Mouse (Mus musculus): ENCODE measurements around the gene Psg19. TPM values are rescaled to one million over a fixed set of nuclear protein-coding genes. Genes with fewer than 3 reads are reported as not detected.

Gene Psg19
- not detected in 2 replicates for polyA plus RNA-seq (2015; fragmentation: Nextera tagmentation; extraction: Ambion mirVana)

DNA sequence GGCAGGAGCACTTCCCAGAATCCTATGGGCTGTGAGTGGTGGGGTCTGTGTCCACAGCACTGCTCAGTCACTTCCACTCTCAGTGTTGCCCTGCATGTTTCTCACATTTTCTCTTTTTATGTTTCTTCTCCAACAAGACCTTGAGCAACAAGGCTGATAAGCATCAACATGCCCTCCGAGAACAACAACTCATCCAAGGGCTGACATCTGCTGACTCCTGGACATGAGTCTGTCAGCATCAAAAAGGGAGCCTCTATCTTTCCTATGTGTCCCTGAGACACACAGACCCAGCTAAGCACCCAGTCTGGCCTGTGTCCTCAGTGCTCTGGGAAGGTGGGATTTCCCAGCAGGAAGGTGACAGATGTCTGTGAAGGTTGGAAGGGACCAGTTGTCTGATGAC lies at the start of gene Psg19:
Psg19 (minus strand) TSS at position 101 of the 400 bp plus-strand sequence.
- Histone ChIP-seq H3K9ac (no peak within 1 kb of the TSS), H3K9me3 (no peaks in the 10 kb centered on the region), H3K4me3 (no peak within 1 kb of the TSS), H3K4me2 (no peak within 1 kb of the TSS), H3K4me1 (replicated peaks) (no peaks in the 10 kb centered on the region), H3K36me3 (no peaks in the 10 kb centered on the region), H3K27ac (no peak within 1 kb of the TSS), H3K27me3 (no peaks in the 10 kb centered on the region)
- no peak for ATAC-seq (ENCODE audit: low FRiP score)
- 90% methylated on average over 1 of the region's 1 CpGs for WGBS

- Histone ChIP-seq H3K9ac (no peak overlapping the region), H3K9me3 (no peaks in the 10 kb centered on the region), H3K4me1 (replicated peaks) (peaks cover 4% of the 10 kb centered on the region), H3K36me3 (no peaks in the 10 kb centered on the region), H3K4me2 (no peak overlapping the region), H3K27me3 (no peaks in the 10 kb centered on the region), H3K4me3 (no peak overlapping the region), H3K27ac (no peak overlapping the region)
- ATAC-seq (ENCODE audit: low FRiP score): no peak
- WGBS: 53% methylated on average over 5 of the region's 5 CpGs
Measured at GRCm38 (mm10) chr7:18844811-18845210, 46.5 kb upstream of the Psg19 start.

GRCm38 (mm10) chr7:18841174-18841567 lies 42.9 kb upstream of the Psg19 start:
- Histone ChIP-seq H3K9me3 (no peaks in the 10 kb centered on the region), H3K27ac (no peak overlapping the region), H3K4me3 (peak overlapping the region; percentile 26), H3K4me2 (peak overlapping the region; percentile 61), H3K27me3 (no peaks in the 10 kb centered on the region), H3K4me1 (replicated peaks) (peaks cover 4% of the 10 kb centered on the region), H3K9ac (no peak overlapping the region; the same call in 1 of the 2 replicates), H3K36me3 (no peaks in the 10 kb centered on the region)
- ATAC-seq (ENCODE audit: low FRiP score): peak; percentile 52; the same call in 1 of the 2 replicates
- 86% methylated on average over 1 of the region's 1 CpGs for WGBS

DNA sequence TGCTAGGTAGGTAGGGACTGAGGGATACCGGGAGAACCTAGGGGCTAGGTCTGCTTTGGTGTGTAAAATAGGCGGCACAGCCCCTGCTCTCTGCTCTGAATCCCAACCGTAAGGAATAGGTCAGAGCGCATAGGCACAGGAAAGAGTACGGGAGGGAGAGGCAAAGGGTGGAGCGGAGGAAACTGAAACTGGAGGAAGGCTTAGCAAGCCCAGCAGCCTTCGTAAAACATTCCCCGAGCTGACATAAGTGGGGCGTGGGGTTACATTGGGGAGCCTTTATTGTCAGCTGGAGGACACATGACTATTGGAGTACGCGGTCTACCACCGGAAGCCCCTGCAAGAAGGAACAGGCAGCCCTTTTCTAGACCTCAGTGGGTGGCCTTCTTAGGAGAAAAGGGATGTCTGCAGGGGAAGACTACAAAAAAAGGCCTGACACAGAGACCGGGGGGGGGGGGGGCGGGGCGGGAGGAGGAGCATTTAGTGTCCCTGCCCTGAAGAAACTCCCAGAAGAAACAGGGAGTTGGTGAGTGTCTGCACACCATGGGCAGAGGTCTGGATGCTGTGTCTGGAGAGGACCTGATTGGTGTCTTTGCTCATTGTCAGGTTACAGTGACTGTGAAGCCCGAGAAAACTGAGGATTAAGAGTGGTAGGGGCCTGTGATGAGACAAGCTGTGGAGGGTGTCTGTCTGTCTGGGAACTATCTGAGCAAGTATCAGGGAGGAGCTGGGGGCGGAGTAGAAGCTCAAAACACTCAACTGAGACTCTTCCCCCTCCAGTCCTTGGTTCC lies 42.3 kb upstream of the Psg19 start:
- peak; percentile 75 for ATAC-seq (ENCODE audit: low FRiP score)
- peaks cover 4% of the 10 kb centered on the region for H3K4me1 ChIP-seq (replicated peaks)
- H3K9ac ChIP-seq: peak overlapping the region; percentile 60
- no peaks in the 10 kb centered on the region for H3K36me3 ChIP-seq
- WGBS: 6% methylated on average over 14 of the region's 17 CpGs
- H3K27me3 ChIP-seq: no peaks in the 10 kb centered on the region
- H3K4me2 ChIP-seq: peak overlapping the region; percentile 61
- H3K27ac ChIP-seq: peak overlapping the region; percentile 45
- no peaks in the 10 kb centered on the region for H3K9me3 ChIP-seq
- peak overlapping the region; percentile 36 for H3K4me3 ChIP-seq

- H3K4me3 ChIP-seq: peak within 1 kb of the TSS; percentile 36
- no peaks in the 10 kb centered on the region for H3K9me3 ChIP-seq
- no peaks in the 10 kb centered on the region for H3K36me3 ChIP-seq
- 0 out of 2 replicates have a peak, but pooled peaks have one; percentile 46 for ATAC-seq (ENCODE audit: low FRiP score)
- WGBS: 26% methylated on average over 3 of the region's 3 CpGs
- peak within 1 kb of the TSS; percentile 60 for H3K9ac ChIP-seq
- H3K4me2 ChIP-seq: peak within 1 kb of the TSS; percentile 61
- peak within 1 kb of the TSS; percentile 45 for H3K27ac ChIP-seq
- peaks cover 4% of the 10 kb centered on the region for H3K4me1 ChIP-seq (replicated peaks)
- no peaks in the 10 kb centered on the region for H3K27me3 ChIP-seq
Measured at GRCm38 (mm10) chr7:18839865-18840264, 41.5 kb upstream of the Psg19 start, which contains the start of gene Mill2. Mill2 (plus strand) TSS chr7:18839966.

DNA sequence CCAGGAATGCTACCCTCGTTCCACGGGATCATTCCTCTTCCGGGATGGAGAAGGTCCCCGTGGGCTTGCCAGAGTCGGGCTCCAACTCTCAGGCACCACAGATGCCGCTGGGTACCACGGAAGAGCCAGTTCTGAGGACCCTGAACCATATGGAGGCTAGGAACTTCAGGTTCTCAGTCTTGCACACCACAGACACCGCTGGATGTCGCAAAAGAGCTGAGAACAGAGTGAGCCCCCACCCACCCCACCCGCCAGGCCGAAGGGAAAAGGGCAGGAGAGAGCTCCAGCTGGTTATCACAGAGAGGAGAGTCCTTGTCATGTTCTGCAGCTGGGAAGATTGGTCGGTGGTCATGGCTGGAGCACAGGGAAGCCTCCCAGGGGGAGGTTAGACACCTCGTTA lies 34.0 kb upstream of the Psg19 start:
- 48% methylated on average over 13 of the region's 13 CpGs for WGBS

GRCm38 (mm10) chr7:18829545-18829944 lies 31.2 kb upstream of the Psg19 start:
- WGBS: 69% methylated on average over 7 of the region's 7 CpGs
- no peak overlapping the region for H3K27ac ChIP-seq
- H3K9ac ChIP-seq: no peak overlapping the region
- no peaks in the 10 kb centered on the region for H3K4me1 ChIP-seq (replicated peaks)
- H3K36me3 ChIP-seq: no peaks in the 10 kb centered on the region
- ATAC-seq (ENCODE audit: low FRiP score): no peak
- no peak overlapping the region for H3K4me2 ChIP-seq
- H3K9me3 ChIP-seq: peaks cover 4% of the 10 kb centered on the region; the same call in 1 of the 2 replicates
- H3K4me3 ChIP-seq: no peak overlapping the region
- H3K27me3 ChIP-seq: no peaks in the 10 kb centered on the region

More for the DNA sequence above, 34.0 kb upstream of the Psg19 start:
- Histone ChIP-seq H3K4me3 (no peak overlapping the region), H3K27ac (no peak overlapping the region), H3K27me3 (no peaks in the 10 kb centered on the region), H3K4me1 (replicated peaks) (no peaks in the 10 kb centered on the region), H3K9ac (no peak overlapping the region), H3K4me2 (no peak overlapping the region), H3K9me3 (peaks cover 4% of the 10 kb centered on the region; the same call in 1 of the 2 replicates), H3K36me3 (no peaks in the 10 kb centered on the region)
- no peak for ATAC-seq (ENCODE audit: low FRiP score)

DNA sequence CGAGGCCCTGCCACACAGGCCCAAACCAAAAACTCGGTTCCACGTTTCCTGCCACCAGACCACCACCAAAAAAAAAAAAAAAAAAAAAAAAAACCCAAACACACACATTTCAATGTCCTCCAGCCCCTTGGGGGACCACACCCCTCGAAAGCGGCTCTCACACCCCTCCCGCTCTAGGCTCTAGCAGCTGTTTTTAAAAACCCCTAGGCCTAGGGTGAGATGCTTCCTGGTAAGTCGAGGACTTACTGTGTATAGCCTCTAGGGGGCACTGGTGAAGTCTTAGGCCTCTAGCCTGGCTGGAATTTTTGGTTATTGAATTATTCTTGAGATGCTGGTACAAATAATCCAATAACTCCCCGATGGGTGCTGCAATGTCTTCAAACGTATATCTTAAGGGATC lies 30.3 kb upstream of the Psg19 start:
- H3K4me2 ChIP-seq: no peak overlapping the region
- no peaks in the 10 kb centered on the region for H3K36me3 ChIP-seq
- no peak for ATAC-seq (ENCODE audit: low FRiP score)
- no peaks in the 10 kb centered on the region for H3K27me3 ChIP-seq
- no peaks in the 10 kb centered on the region for H3K4me1 ChIP-seq (replicated peaks)
- WGBS: 66% methylated on average over 9 of the region's 9 CpGs
- no peak overlapping the region for H3K4me3 ChIP-seq
- no peak overlapping the region for H3K27ac ChIP-seq
- H3K9me3 ChIP-seq: peaks cover 3% of the 10 kb centered on the region; the same call in 1 of the 2 replicates
- no peak overlapping the region for H3K9ac ChIP-seq

GRCm38 (mm10) chr7:18827792-18828546 lies 29.6 kb upstream of the Psg19 start:
- WGBS: 59% methylated on average over 26 of the region's 26 CpGs
- no peak for ATAC-seq (ENCODE audit: low FRiP score)

DNA sequence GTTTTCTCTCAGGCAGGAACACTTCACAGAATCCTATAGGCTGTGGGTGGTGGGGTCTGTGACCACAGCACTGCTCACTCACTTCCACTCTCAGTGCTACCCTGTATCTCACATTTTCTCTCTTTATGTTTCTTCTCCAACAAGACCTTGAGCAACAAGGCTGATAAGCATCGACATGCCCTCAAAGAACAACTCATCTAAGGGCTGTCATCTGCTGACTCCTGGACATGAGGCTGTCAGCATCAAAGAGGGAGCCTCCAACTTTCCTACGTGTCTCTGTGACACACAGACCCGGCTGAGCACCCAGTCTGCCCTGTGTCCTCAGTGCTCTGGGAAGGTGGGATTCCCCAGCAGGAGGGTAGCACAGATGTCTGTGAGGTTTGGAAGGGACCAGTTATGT lies 23.2 kb upstream of the Psg19 start, which contains the start of gene Psg17:
Psg17 (minus strand) TSS at position 101 of the 400 bp plus-strand sequence.
- Histone ChIP-seq H3K4me3 (no peak within 1 kb of the TSS), H3K27ac (no peak within 1 kb of the TSS), H3K9me3 (no peaks in the 10 kb centered on the region), H3K27me3 (no peaks in the 10 kb centered on the region), H3K36me3 (no peaks in the 10 kb centered on the region), H3K9ac (no peak within 1 kb of the TSS), H3K4me2 (no peak within 1 kb of the TSS), H3K4me1 (replicated peaks) (no peaks in the 10 kb centered on the region)
- ATAC-seq (ENCODE audit: low FRiP score): no peak
- 82% methylated on average over 3 of the region's 3 CpGs for WGBS

More at GRCm38 (mm10) chr7:18827792-18828546, 29.6 kb upstream of the Psg19 start:
- no peak overlapping the region for H3K9ac ChIP-seq
- H3K36me3 ChIP-seq: no peaks in the 10 kb centered on the region
- H3K4me2 ChIP-seq: no peak overlapping the region
- no peaks in the 10 kb centered on the region for H3K9me3 ChIP-seq
- no peaks in the 10 kb centered on the region for H3K27me3 ChIP-seq
- no peaks in the 10 kb centered on the region for H3K4me1 ChIP-seq (replicated peaks)
- no peak overlapping the region for H3K27ac ChIP-seq
- H3K4me3 ChIP-seq: no peak overlapping the region

GRCm38 (mm10) chr7:18818301-18818700 lies 20.0 kb upstream of the Psg19 start:
- Histone ChIP-seq H3K9ac (no peak overlapping the region), H3K27ac (no peak overlapping the region), H3K36me3 (no peaks in the 10 kb centered on the region), H3K27me3 (no peaks in the 10 kb centered on the region), H3K4me1 (replicated peaks) (no peaks in the 10 kb centered on the region), H3K4me2 (no peak overlapping the region), H3K9me3 (no peaks in the 10 kb centered on the region), H3K4me3 (no peak overlapping the region)
- 89% methylated on average over 9 of the region's 9 CpGs for WGBS
- ATAC-seq (ENCODE audit: low FRiP score): no peak

GRCm38 (mm10) chr7:18803526-18803925 lies 5.2 kb upstream of the Psg19 start:
- H3K27me3 ChIP-seq: no peaks in the 10 kb centered on the region
- no peak overlapping the region for H3K9ac ChIP-seq
- H3K27ac ChIP-seq: no peak overlapping the region
- H3K4me2 ChIP-seq: no peak overlapping the region
- no peaks in the 10 kb centered on the region for H3K9me3 ChIP-seq
- no peak overlapping the region for H3K4me3 ChIP-seq
- no peak for ATAC-seq (ENCODE audit: low FRiP score)
- no peaks in the 10 kb centered on the region for H3K36me3 ChIP-seq
- no peaks in the 10 kb centered on the region for H3K4me1 ChIP-seq (replicated peaks)
